Mouse (Mus musculus): Measurements from ENCODE around the gene Olfml2a.

Olfml2a gene

DNA sequence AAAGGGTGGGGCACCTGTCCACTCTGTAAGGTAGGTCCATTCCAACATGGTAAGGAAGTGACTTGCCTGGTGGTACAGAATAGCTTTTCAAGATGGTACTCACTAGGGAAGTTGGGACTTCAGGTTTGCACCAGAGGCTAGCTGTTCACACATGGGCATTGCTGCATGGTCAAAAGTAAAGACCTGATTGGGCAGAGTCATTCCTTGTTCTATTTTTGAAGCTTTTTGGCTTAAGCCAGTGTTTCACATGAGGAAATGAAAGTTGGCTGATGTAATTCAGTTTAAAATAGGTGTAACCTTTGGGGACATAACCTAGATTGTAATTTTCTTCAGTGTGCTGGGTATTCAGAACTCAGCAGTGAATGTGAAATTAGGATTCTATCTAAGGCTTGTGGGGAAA lies 79.5 kb downstream of the Olfml2a start:
- DNase-seq (ENCODE audit: low spot score in 2 of 2), result no peak

DNA sequence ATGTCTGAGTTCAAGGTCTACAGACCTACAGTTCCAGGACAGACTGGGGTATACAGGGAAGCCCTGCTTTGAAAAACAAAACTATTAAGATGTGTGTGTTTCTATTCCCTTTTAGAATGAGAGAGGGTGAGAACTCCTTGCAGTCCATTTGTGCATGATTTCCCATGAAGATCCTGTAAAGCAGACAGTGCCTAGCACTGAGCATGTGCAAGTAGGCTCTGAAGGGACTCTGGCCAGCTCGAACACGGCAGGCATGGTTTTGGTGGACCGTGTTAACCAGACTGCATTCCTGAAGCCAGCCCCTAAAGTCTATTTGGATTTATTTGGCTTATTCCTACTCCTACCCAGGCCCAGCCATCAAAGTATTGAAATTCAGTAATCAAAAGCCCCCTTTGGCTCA lies 80.2 kb downstream of the Olfml2a start:
- DNase-seq (ENCODE audit: low spot score in 2 of 2), result no peak

DNA sequence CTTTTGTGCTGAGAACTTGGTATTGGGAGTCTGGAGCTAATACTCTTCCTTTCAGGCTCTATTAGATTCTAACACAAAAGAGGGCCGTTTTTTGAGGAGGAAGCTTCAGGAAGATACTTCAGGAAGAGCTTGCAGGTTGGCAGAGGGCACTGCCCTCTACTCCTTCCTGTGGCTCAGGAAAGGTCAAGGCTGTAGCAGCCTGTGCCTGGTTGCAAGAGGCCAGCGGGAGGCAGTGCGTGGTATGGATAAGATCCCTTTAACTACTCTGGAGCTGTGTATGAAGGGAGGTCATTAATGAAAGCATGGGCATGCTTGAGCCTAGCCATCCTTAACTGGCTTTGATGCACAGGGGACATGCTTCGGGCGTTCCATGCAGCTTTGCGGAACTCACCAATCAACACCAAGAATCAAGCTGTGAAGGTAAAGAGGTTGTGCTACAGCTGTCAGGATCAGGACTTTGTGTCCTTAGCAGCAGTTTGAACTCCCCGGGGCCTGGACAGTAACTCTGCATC lies 81.0 kb downstream of the Olfml2a start:
- no peak for DNase-seq (ENCODE audit: low spot score in 2 of 2)
